ENCODE assay signal across 8 mouse cellular contexts in genomic region chr5:30815120-30815465, GRCm38 (mm10). TPM values are rescaled to one million over a fixed set of nuclear protein-coding genes. Genes with fewer than 3 reads are reported as not detected.
DNase-seq lines count a peak whose midpoint lies in the region; ATAC-seq lines count a peak whose summit lies in the region.

No protein-coding gene starts in this region.

- peak overlapping the region; percentile 87 for H3K4me2 ChIP-seq in kidney, embryonic 16.5 days (replicated peaks; ENCODE audit: low read depth, low read length)
- peak overlapping the region; percentile 88 for H3K4me2 ChIP-seq in hindbrain, embryonic 12.5 days (replicated peaks)
- H3K4me2 ChIP-seq in midbrain, embryonic 16.5 days (ENCODE audit: low read length), result peak overlapping the region; percentile 81

- H3K4me3 ChIP-seq in kidney, embryonic 16.5 days (ENCODE audit: low read length), result peak overlapping the region; percentile 85
- peak overlapping the region; percentile 88 for H3K4me3 ChIP-seq in hindbrain, embryonic 12.5 days
- peak overlapping the region; percentile 88 for H3K4me3 ChIP-seq in midbrain, embryonic 16.5 days (ENCODE audit: low read depth, low read length)

- H3K9me3 ChIP-seq in kidney, embryonic 16.5 days (ENCODE audit: low read length), result no peaks in the 10 kb centered on the region
- H3K9me3 ChIP-seq in hindbrain, embryonic 12.5 days (replicated peaks), result no peaks in the 10 kb centered on the region
- H3K9me3 ChIP-seq in midbrain, embryonic 16.5 days (replicated peaks; ENCODE audit: control insufficient read depth, low read length, poor library complexity, severe bottlenecking), result no peaks in the 10 kb centered on the region

- ATAC-seq in kidney, embryonic 16.5 days (ENCODE audit: low FRiP score, low TSS enrichment), result no peak
- peak; percentile 11; the same call in 1 of the 2 replicates for ATAC-seq in hindbrain, embryonic 12.5 days (ENCODE audit: low FRiP score)
- ATAC-seq in midbrain, embryonic 16.5 days, result 0 out of 2 replicates have a peak, but pooled peaks have one; percentile 15

- no peak for DNase-seq in kidney, adult 11 months
- DNase-seq in brain, adult 2 months (ENCODE audit: low read depth, low spot score), result peak; percentile 42
- no peak for DNase-seq in layer of hippocampus, adult 9-10 months (ENCODE audit: low spot score)
- DNase-seq in adrenal gland, adult (ENCODE audit: inconsistent age in 2 of 2, low spot score in 1 of 2), result no peak
- DNase-seq in kidney, adult 18-20 months, result no peak

- no peak overlapping the region for H3K27ac ChIP-seq in kidney, embryonic 16.5 days (ENCODE audit: low read length)
- H3K27ac ChIP-seq in hindbrain, embryonic 12.5 days, result peak overlapping the region; percentile 95
- H3K27ac ChIP-seq in midbrain, embryonic 16.5 days (ENCODE audit: low read length), result peak overlapping the region; percentile 97

- 0 out of 2 replicates have a peak, but pooled peaks cover 4% of the 10 kb centered on the region for H3K27me3 ChIP-seq in kidney, embryonic 16.5 days (ENCODE audit: insufficient read depth, low read length)
- 0 out of 2 replicates have a peak, but pooled peaks cover 6% of the 10 kb centered on the region for H3K27me3 ChIP-seq in hindbrain, embryonic 12.5 days
- no peaks in the 10 kb centered on the region for H3K27me3 ChIP-seq in midbrain, embryonic 16.5 days (ENCODE audit: control insufficient read depth, insufficient read depth, low read depth, low read length)

- 4% methylated on average over 7 of the region's 7 CpGs for WGBS in kidney, embryonic 16.5 days
- WGBS in hindbrain, embryonic 12.5 days, result 4% methylated on average over 7 of the region's 7 CpGs
- under 1% methylated on average over 7 of the region's 7 CpGs for WGBS in midbrain, embryonic 16.5 days

- H3K36me3 ChIP-seq in kidney, embryonic 16.5 days (ENCODE audit: insufficient read depth, low read length), result no peaks in the 10 kb centered on the region
- H3K36me3 ChIP-seq in hindbrain, embryonic 12.5 days, result no peaks in the 10 kb centered on the region
- H3K36me3 ChIP-seq in midbrain, embryonic 16.5 days (ENCODE audit: control insufficient read depth, insufficient read depth, low read length), result no peaks in the 10 kb centered on the region

- H3K4me1 ChIP-seq in kidney, embryonic 16.5 days (ENCODE audit: insufficient read depth, low read length), result peaks cover 13% of the 10 kb centered on the region
- H3K4me1 ChIP-seq in hindbrain, embryonic 12.5 days, result peaks cover 34% of the 10 kb centered on the region
- peaks cover 32% of the 10 kb centered on the region for H3K4me1 ChIP-seq in midbrain, embryonic 16.5 days (ENCODE audit: control insufficient read depth, insufficient read depth, low read length)

- peak overlapping the region; percentile 90 for H3K9ac ChIP-seq in kidney, embryonic 16.5 days (replicated peaks; ENCODE audit: low read length)
- peak overlapping the region; percentile 97 for H3K9ac ChIP-seq in hindbrain, embryonic 12.5 days
- peak overlapping the region; percentile 93 for H3K9ac ChIP-seq in midbrain, embryonic 16.5 days (ENCODE audit: low read depth, low read length)

RNA-seq across cellular contexts. Expression of gene Mapre3, which starts 0.7 kb away (rescaled TPM):
- polyA plus RNA-seq in kidney, embryonic 16.5 days (2015; fragmentation: Nextera tagmentation; extraction: Ambion mirVana), result 22.1 and 22.7 TPM in 2 replicates
- polyA plus RNA-seq in hindbrain, embryonic 12.5 days (2016; fragmentation: Nextera tagmentation; extraction: Ambion mirVana), result 73.1 and 81.0 TPM in 2 replicates
- polyA plus RNA-seq in midbrain, embryonic 16.5 days (2015; fragmentation: Nextera tagmentation; extraction: Ambion mirVana), result 162 and 172 TPM in 2 replicates

RNA-seq across cellular contexts. Expression of gene Tmem214, which starts 52.7 kb away (rescaled TPM):
- polyA plus RNA-seq in kidney, embryonic 16.5 days (2015; fragmentation: Nextera tagmentation; extraction: Ambion mirVana), result 96.8 and 98.3 TPM in 2 replicates
- polyA plus RNA-seq in hindbrain, embryonic 12.5 days (2016; fragmentation: Nextera tagmentation; extraction: Ambion mirVana), result 66.8 and 68.5 TPM in 2 replicates
- 67.5 and 69.7 TPM in 2 replicates for polyA plus RNA-seq in midbrain, embryonic 16.5 days (2015; fragmentation: Nextera tagmentation; extraction: Ambion mirVana)
